Mouse (Mus musculus) brain, embryonic 14.5 days (tissue): ENCODE data around the gene Zfp609.

Experiments
- CTCF ChIP-seq: fragments of 200-500 bp; IDR thresholded peaks from 2 replicates; pipeline ENCODE4 v1.5.1; 2012; ENCODE audit warnings: inconsistent platforms, mild to moderate bottlenecking, moderate library complexity, borderline replicate concordance; ENCODE audit not compliant: insufficient read depth, insufficient read length; ENCODE audit errors: extremely low read depth
- POLR2A ChIP-seq: fragments of 200-500 bp; IDR thresholded peaks from 2 replicates; pipeline ENCODE4 v1.6.1; 2012; ENCODE audit warnings: mild to moderate bottlenecking, inconsistent platforms, borderline replicate concordance; ENCODE audit not compliant: poor library complexity, insufficient read depth, insufficient read length, severe bottlenecking; ENCODE audit errors: extremely low read depth

DNA sequence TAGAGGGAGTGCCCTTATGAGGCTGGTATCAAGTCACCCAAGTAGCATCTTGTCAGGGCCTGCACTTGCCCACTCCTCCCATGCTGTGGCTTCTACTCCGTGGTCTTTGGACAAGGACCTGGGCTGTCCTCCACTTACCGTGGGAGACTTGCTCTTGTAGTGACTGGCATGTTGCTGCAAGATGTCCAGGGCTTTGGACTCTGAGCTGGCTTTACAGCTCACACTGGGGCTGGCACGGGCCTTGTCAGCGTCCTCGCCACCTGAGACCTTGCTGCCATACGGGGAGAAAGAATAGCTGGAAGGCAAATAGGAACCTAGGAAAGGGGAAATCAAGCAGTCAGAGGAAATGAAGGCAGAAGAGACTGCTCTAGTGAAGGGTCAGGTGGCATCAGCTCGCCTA is 130.0 kb downstream of the Zfp609 start:
- TF ChIP-seq POLR2A = no peak
- no peak for TF ChIP-seq CTCF
